Mouse (Mus musculus) heart, adult 2 months (tissue): ENCODE results near the gene Zpbp2. TPM values are rescaled to one million over a fixed set of nuclear protein-coding genes. Genes with fewer than 3 reads are reported as not detected.
"Not testable (repeated sequence)": the region's sequence is repeated elsewhere in the genome, so short reads cannot be mapped to it uniquely, and the experiment has no call there.

Experiments used
- DNase-seq, 2 experiments: peaks; one replicate each; pipeline ENCODE4 v3.0.0; 2021
- H3K27ac ChIP-seq: fragments of 200-600 bp; 2 replicates; pipeline ENCODE4 v1.8.1; 2022
- H3K27me3 ChIP-seq: fragments of 200-500 bp; 2 replicates; pipeline ENCODE4 v1.6.1; 2012; ENCODE audit warnings: mild to moderate bottlenecking, low read length, inconsistent platforms, mixed read lengths; ENCODE audit not compliant: control insufficient read depth, insufficient read depth
- H3K36me3 ChIP-seq: fragments of 200-500 bp; 2 replicates; pipeline ENCODE4 v1.6.1; 2012; ENCODE audit warnings: low read length, inconsistent platforms; ENCODE audit not compliant: control insufficient read depth, insufficient read depth
- H3K4me1 ChIP-seq: fragments of 200-500 bp; 2 replicates; pipeline ENCODE4 v1.6.1; 2011; ENCODE audit warnings: low read length; ENCODE audit not compliant: control insufficient read depth, insufficient read depth
- H3K4me3 ChIP-seq: fragments of 200-600 bp; 2 replicates; pipeline ENCODE4 v1.8.1; 2022
- H3K79me2 ChIP-seq: fragments of 200-500 bp; replicated peaks from 2 replicates; pipeline ENCODE4 v1.6.1; 2012; ENCODE audit warnings: mild to moderate bottlenecking, inconsistent platforms, low read length, moderate library complexity, mixed read lengths; ENCODE audit not compliant: control insufficient read depth, insufficient read depth
- H3K9ac ChIP-seq: fragments of 200-500 bp; 2 replicates; pipeline ENCODE4 v1.6.1; 2012; ENCODE audit warnings: low read depth, mild to moderate bottlenecking, control low read depth, inconsistent platforms, low read length, mixed read lengths
- CTCF ChIP-seq: fragments of 200-600 bp; IDR thresholded peaks from 2 replicates; pipeline ENCODE4 v1.8.1; 2022; ENCODE audit warnings: antibody characterized with exemption, mild to moderate bottlenecking, moderate library complexity
- EP300 ChIP-seq: fragments of 200-500 bp; IDR thresholded peaks from 2 replicates; pipeline ENCODE4 v1.6.1; 2011; ENCODE audit warnings: low read depth, low read length, control low read depth; ENCODE audit not compliant: insufficient read depth
- POLR2A ChIP-seq: fragments of 200-500 bp; IDR thresholded peaks from 2 replicates; pipeline ENCODE4 v1.6.1; 2011; ENCODE audit warnings: mild to moderate bottlenecking, low read depth, low read length, control low read depth; ENCODE audit not compliant: insufficient read depth
- WGBS: fragments of 180-500 bp; shearing (Covaris S2); methylation state at CpG from one replicate; pipeline ENCODE4 v1.1.7; 2018; 5-methylcytosine and 5-hydroxymethylcytosine counted together
- intact Hi-C: fragments of 180-260 bp; cut with DNase I; formaldehyde crosslinking; loops from one replicate; pipeline ENCODE4 v1.15.1; 2025
- polyA plus RNA-seq: library from polyadenylated mRNA; depleted of rRNA; stranded (reverse); fragments of >200 nt; gene quantifications from 2 replicates; pipeline ENCODE4 v1.2.3, GENCODE M21; 2012; rRNA removed
- total RNA-seq, 2 experiments: library from RNA; stranded (reverse); gene quantifications; 2 replicates each; pipeline ENCODE4 v1.2.3; 2021

Gene Zpbp2
- total and polyA plus RNA-seq, 3 experiments, result not detected

GRCm38 (mm10) chr11:98599291-98599690, 48.4 kb downstream of the Zpbp2 start:
- Histone ChIP-seq H3K4me3 (no peak overlapping the region), H3K4me1 (no peaks in the 10 kb centered on the region), H3K79me2 (no peaks in the 10 kb centered on the region), H3K27me3 (no peaks in the 10 kb centered on the region), H3K27ac (no peak overlapping the region), H3K9ac (no peak overlapping the region), H3K36me3 (no peaks in the 10 kb centered on the region)
- intact Hi-C loops, result loop anchor here (5.0 kb wide), 1 partner anchor 257 kb away; no protein-coding TSS in a partner anchor
- TF ChIP-seq EP300 (no peak), POLR2A (no peak), CTCF (no peak)
- 13% methylated on average over 18 of the region's 18 CpGs for WGBS
- no peak for DNase-seq

GRCm38 (mm10) chr11:98602090-98602690, 51.3 kb downstream of the Zpbp2 start:
- Histone ChIP-seq H3K36me3 (no peaks in the 10 kb centered on the region), H3K27ac (no peak overlapping the region), H3K4me3 (no peak overlapping the region), H3K4me1 (no peaks in the 10 kb centered on the region), H3K27me3 (no peaks in the 10 kb centered on the region), H3K79me2 (no peaks in the 10 kb centered on the region), H3K9ac (no peak overlapping the region)
- intact Hi-C loops, result no loop called here
- TF ChIP-seq EP300, result no peak
- TF ChIP-seq CTCF, result no peak
- no peak for TF ChIP-seq POLR2A
- 4% methylated on average over 20 of the region's 20 CpGs for WGBS
- no peak for DNase-seq

- Histone ChIP-seq H3K4me3 (no peak overlapping the region), H3K27me3 (no peaks in the 10 kb centered on the region), H3K79me2 (no peaks in the 10 kb centered on the region), H3K4me1 (no peaks in the 10 kb centered on the region), H3K9ac (no peak overlapping the region), H3K36me3 (no peaks in the 10 kb centered on the region), H3K27ac (no peak overlapping the region)
- DNase-seq, result no peak
- 80% methylated on average over 2 of the region's 2 CpGs for WGBS
- no peak for TF ChIP-seq CTCF
- TF ChIP-seq EP300, result no peak
- no peak for TF ChIP-seq POLR2A
- intact Hi-C loops, result no loop called here
These were observed 53.1 kb downstream of the Zpbp2 start for GRCm38 (mm10) chr11:98603953-98604352.

- intact Hi-C loops, H3K27me3 ChIP-seq, H3K79me2 ChIP-seq, H3K4me3 ChIP-seq, H3K4me1 ChIP-seq, H3K36me3 ChIP-seq, H3K27ac ChIP-seq, H3K9ac ChIP-seq, DNase-seq: not testable (repeated sequence)
- 68% methylated on average over 6 of the region's 6 CpGs for WGBS
These were observed 54.0 kb downstream of the Zpbp2 start for GRCm38 (mm10) chr11:98604911-98605310.

GRCm38 (mm10) chr11:98606763-98607162, 55.9 kb downstream of the Zpbp2 start:
- 4% methylated on average over 3 of the region's 3 CpGs for WGBS
- Histone ChIP-seq H3K36me3 (no peaks in the 10 kb centered on the region), H3K4me3 (no peak overlapping the region), H3K9ac (no peak overlapping the region), H3K4me1 (no peaks in the 10 kb centered on the region), H3K27me3 (no peaks in the 10 kb centered on the region), H3K27ac (no peak overlapping the region), H3K79me2 (no peaks in the 10 kb centered on the region)
- intact Hi-C loops, result loop anchor here (1.0 kb wide), 2 partner anchors 28 to 49 kb away; no protein-coding TSS in a partner anchor
- TF ChIP-seq POLR2A (no peak), EP300 (no peak), CTCF (peak; percentile 88)
- no peak for DNase-seq

Other genes starting within 250 kb of the Zpbp2 start
- not detected for gene Neurod2, start 221.4 kb upstream of the Zpbp2 start, total RNA-seq
- gene Neurod2, start 221.4 kb upstream of the Zpbp2 start, polyA plus RNA-seq, result not detected in 2 replicates
- gene Ppp1r1b, start 202.7 kb upstream of the Zpbp2 start, total RNA-seq, result 1 to 10 TPM; 2.6 to 5.3 TPM
- 15.8 and 16.2 TPM in 2 replicates for gene Ppp1r1b, start 202.7 kb upstream of the Zpbp2 start, polyA plus RNA-seq
- gene Stard3, start 192.7 kb upstream of the Zpbp2 start, total RNA-seq, result 10 to 100 TPM; 19.0 to 24.3 TPM
- gene Stard3, start 192.7 kb upstream of the Zpbp2 start, polyA plus RNA-seq, result 58.3 and 62.3 TPM in 2 replicates
- gene Tcap, start 167.3 kb upstream of the Zpbp2 start, total RNA-seq, result 1,000 to 10,000 TPM; 1,095 to 3,136 TPM
- gene Tcap, start 167.3 kb upstream of the Zpbp2 start, polyA plus RNA-seq, result 1,250 and 1,827 TPM in 2 replicates
- gene Pnmt, start 164.6 kb upstream of the Zpbp2 start, total RNA-seq, result 1 to 10 TPM in 1 of 2 experiments, under 1 TPM in 1; 0.91 to 1.5 TPM
- gene Pnmt, start 164.6 kb upstream of the Zpbp2 start, polyA plus RNA-seq, result 1.6 and 2.6 TPM in 2 replicates
- 1 to 10 TPM; 7.7 to 8.5 TPM for gene Pgap3, start 150.6 kb upstream of the Zpbp2 start, total RNA-seq
- gene Pgap3, start 150.6 kb upstream of the Zpbp2 start, polyA plus RNA-seq, result 18.8 and 21.1 TPM in 2 replicates
- gene Erbb2, start 138.6 kb upstream of the Zpbp2 start, total RNA-seq, result 1 to 10 TPM; 6.6 to 6.9 TPM
- 8.4 and 9.2 TPM in 2 replicates for gene Erbb2, start 138.6 kb upstream of the Zpbp2 start, polyA plus RNA-seq
- 10 to 100 TPM; 61.6 to 63.6 TPM for gene Mien1, start 112.1 kb upstream of the Zpbp2 start, total RNA-seq
- 53.5 and 80.0 TPM in 2 replicates for gene Mien1, start 112.1 kb upstream of the Zpbp2 start, polyA plus RNA-seq
- under 1 TPM; 0.11 to 0.31 TPM for gene Grb7, start 104.7 kb upstream of the Zpbp2 start, total RNA-seq
- 0.56 and 0.72 TPM in 2 replicates for gene Grb7, start 104.7 kb upstream of the Zpbp2 start, polyA plus RNA-seq
- 1 to 10 TPM in 1 of 2 experiments, under 1 TPM in 1; 0.94 to 1.5 TPM for gene Ikzf3, start 5.1 kb upstream of the Zpbp2 start, total RNA-seq
- 0.61 and 1.5 TPM in 2 replicates for gene Ikzf3, start 5.1 kb upstream of the Zpbp2 start, polyA plus RNA-seq
- 10 to 100 TPM; 40.2 to 40.9 TPM for gene Ormdl3, start 36.3 kb downstream of the Zpbp2 start, total RNA-seq
- 61.2 and 63.8 TPM in 2 replicates for gene Ormdl3, start 36.3 kb downstream of the Zpbp2 start, polyA plus RNA-seq
- not detected for gene Lrrc3c, start 47.2 kb downstream of the Zpbp2 start, total RNA-seq
- gene Lrrc3c, start 47.2 kb downstream of the Zpbp2 start, polyA plus RNA-seq, result not detected in 2 replicates
- 10 to 100 TPM in 1 of 2 experiments, 1 to 10 TPM in 1; 7.9 to 10.8 TPM for gene Gm12355, start 74.6 kb downstream of the Zpbp2 start, total RNA-seq
- gene Gm12355, start 74.6 kb downstream of the Zpbp2 start, polyA plus RNA-seq, result not detected in 2 replicates
- 1 to 10 TPM; 2.7 to 2.9 TPM for gene Gsdma3, start 75.3 kb downstream of the Zpbp2 start, total RNA-seq
- gene Gsdma3, start 75.3 kb downstream of the Zpbp2 start, polyA plus RNA-seq, result not detected in 2 replicates
- not detected for gene Gsdma2, start 95.7 kb downstream of the Zpbp2 start, total RNA-seq
- not detected in 2 replicates for gene Gsdma2, start 95.7 kb downstream of the Zpbp2 start, polyA plus RNA-seq
- not detected for gene Gsdma, start 113.3 kb downstream of the Zpbp2 start, total RNA-seq
- gene Gsdma, start 113.3 kb downstream of the Zpbp2 start, polyA plus RNA-seq, result 0.04 TPM in 1 of 2 replicates, not detected in the other
- gene Psmd3, start 131.5 kb downstream of the Zpbp2 start, total RNA-seq, result 100 to 1,000 TPM in 1 of 2 experiments, 10 to 100 TPM in 1; 89.5 to 105 TPM
- 144 and 173 TPM in 2 replicates for gene Psmd3, start 131.5 kb downstream of the Zpbp2 start, polyA plus RNA-seq
- gene Csf3, start 150.2 kb downstream of the Zpbp2 start, total RNA-seq, result not detected
- not detected in 2 replicates for gene Csf3, start 150.2 kb downstream of the Zpbp2 start, polyA plus RNA-seq
- 10 to 100 TPM; 41.6 to 48.1 TPM for gene Med24, start 178.3 kb downstream of the Zpbp2 start, total RNA-seq
- gene Med24, start 178.3 kb downstream of the Zpbp2 start, polyA plus RNA-seq, result 54.5 and 65.2 TPM in 2 replicates
- 100 to 1,000 TPM; 103 to 105 TPM for gene Thra, start 189.5 kb downstream of the Zpbp2 start, total RNA-seq
- 89.4 and 104 TPM in 2 replicates for gene Thra, start 189.5 kb downstream of the Zpbp2 start, polyA plus RNA-seq
- 100 to 1,000 TPM in 1 of 2 experiments, 10 to 100 TPM in 1; 35.5 to 111 TPM for gene Nr1d1, start 224.2 kb downstream of the Zpbp2 start, total RNA-seq
- gene Nr1d1, start 224.2 kb downstream of the Zpbp2 start, polyA plus RNA-seq, result 190 and 208 TPM in 2 replicates
- gene Msl1, start 244.4 kb downstream of the Zpbp2 start, total RNA-seq, result 10 to 100 TPM; 68.9 to 75.3 TPM
- 21.9 and 44.4 TPM in 2 replicates for gene Msl1, start 244.4 kb downstream of the Zpbp2 start, polyA plus RNA-seq